Mouse (Mus musculus) embryonic facial prominence, embryonic 10.5 days (tissue): ENCODE data around the gene Col1a1. TPM values are rescaled to one million over a fixed set of nuclear protein-coding genes. Genes with fewer than 3 reads are reported as not detected.

Experiments
- DNase-seq: peaks from one replicate; pipeline ENCODE4 v3.0.0-alpha.2; 2017; ENCODE audit warnings: low spot score
- H3K27ac ChIP-seq: fragments of 300-500 bp; sonication (generic); replicated peaks from 2 replicates; pipeline ENCODE4 v1.5.1; 2016; ENCODE audit warnings: mild to moderate bottlenecking
- H3K27me3 ChIP-seq: fragments of 300-500 bp; sonication (generic); replicated peaks from 2 replicates; pipeline ENCODE4 v1.6.1; 2016; ENCODE audit warnings: low read depth, mild to moderate bottlenecking; ENCODE audit not compliant: poor library complexity, severe bottlenecking
- H3K36me3 ChIP-seq: fragments of 300-500 bp; sonication (generic); replicated peaks from 2 replicates; pipeline ENCODE4 v1.6.1; 2016; ENCODE audit warnings: mild to moderate bottlenecking, moderate library complexity
- H3K4me1 ChIP-seq: fragments of 300-500 bp; sonication (generic); 2 replicates; pipeline ENCODE4 v1.6.1; 2016
- H3K4me3 ChIP-seq: fragments of 300-500 bp; sonication (generic); 2 replicates; pipeline ENCODE4 v1.5.1; 2016; ENCODE audit warnings: mild to moderate bottlenecking, moderate library complexity
- H3K9me3 ChIP-seq: fragments of 300-500 bp; sonication (generic); 2 replicates; pipeline ENCODE4 v1.6.1; 2016; ENCODE audit warnings: mild to moderate bottlenecking
- WGBS: fragments of 180-500 bp; shearing (Covaris S2); methylation state at CpG from one replicate; pipeline ENCODE4 v1.1.7; 2016; 5-methylcytosine and 5-hydroxymethylcytosine counted together
- polyA plus RNA-seq: library from polyadenylated mRNA; unstranded; fragments of >200 nt; fragmentation: Nextera tagmentation; extraction: Ambion mirVana; gene quantifications from 2 replicates; pipeline ENCODE4 v1.2.1, GENCODE M21; 2016

Gene Col1a1
- polyA plus RNA-seq, 1 experiment from 2014 or later = 88.8 TPM

DNA sequence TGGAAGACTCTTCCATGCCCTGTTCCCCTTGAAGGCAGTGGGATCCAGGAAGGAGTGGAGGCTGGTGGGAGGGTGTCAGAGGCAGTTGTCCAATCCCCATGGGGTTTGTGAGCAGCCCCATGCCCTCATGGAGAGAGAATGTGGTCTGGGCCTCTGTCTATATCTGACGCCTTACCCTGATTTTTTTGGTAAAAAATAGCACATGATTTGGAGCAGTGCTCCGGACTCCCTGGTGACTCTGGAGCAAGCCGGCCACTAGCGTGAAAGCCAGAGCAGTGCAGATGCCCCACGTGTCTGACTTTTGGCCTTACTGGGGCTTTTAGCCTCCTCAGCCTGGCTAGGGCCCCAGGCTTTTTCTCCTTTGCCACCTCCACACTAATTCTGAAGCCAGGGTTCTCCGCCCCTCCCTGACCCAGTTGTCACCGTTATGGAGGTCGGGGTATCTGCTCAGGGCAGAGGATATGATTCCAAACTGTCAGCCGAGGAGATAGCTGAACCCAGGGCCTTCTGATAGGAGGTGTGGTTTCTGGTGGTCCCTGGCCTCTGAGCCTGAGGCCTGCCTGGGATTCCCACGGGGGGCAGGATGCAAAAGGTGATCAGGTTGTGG, 58.3 kb downstream of the Col1a1 start:
- peaks cover 77% of the 10 kb centered on the region for H3K4me1 ChIP-seq
- 60% methylated on average over 10 of the region's 10 CpGs for WGBS
- H3K4me3 ChIP-seq = peak overlapping the region; percentile 87
- peak overlapping the region; percentile 57 for H3K27ac ChIP-seq
- DNase-seq = no peak
- H3K9me3 ChIP-seq = no peaks in the 10 kb centered on the region
- H3K36me3 ChIP-seq = peaks cover 55% of the 10 kb centered on the region
- no peaks in the 10 kb centered on the region for H3K27me3 ChIP-seq

DNA sequence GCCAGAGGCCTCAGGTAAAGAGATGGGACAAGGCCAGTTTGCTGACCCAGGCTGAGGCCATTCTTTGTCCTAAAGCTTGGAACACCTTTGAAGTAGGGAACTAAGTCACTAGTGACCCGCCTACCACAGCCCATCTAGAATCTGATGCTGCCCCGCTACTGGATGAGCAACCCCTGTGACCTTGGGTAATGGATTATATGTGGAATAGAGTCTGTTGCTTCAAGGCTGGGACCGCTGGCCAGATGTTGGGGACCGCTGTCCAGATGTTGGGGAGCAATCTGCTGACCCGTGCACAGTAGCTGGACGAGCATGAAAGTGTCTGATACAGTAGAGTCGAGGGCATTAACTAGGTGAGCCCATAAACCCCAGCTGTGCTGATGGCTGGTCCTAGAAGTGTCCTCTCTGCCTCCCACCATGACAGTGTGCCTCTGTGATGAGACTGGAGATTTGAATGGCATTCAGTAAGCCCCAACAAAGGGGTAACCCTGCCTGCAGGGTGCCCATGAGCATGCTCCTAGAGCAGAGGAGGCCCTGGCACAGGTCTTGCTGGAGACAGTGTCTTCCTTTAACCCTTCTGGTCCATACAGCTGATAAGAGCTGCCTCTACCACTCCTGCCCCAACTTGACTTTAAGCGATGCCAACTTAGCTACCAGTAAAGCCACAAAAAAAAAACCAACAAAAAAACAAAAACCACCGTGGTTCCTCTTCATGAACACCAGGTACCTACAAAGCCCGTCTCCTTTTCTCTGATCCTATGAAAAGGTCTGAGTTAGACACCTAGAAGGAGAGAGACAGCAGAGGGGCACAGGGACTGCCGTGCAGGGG, 59.1 kb downstream of the Col1a1 start:
- H3K9me3 ChIP-seq = no peaks in the 10 kb centered on the region
- H3K4me3 ChIP-seq = peak overlapping the region; percentile 87
- DNase-seq = no peak
- H3K36me3 ChIP-seq = peaks cover 64% of the 10 kb centered on the region
- peak overlapping the region; percentile 16; the same call in 1 of the 2 replicates for H3K27ac ChIP-seq
- H3K4me1 ChIP-seq = peaks cover 76% of the 10 kb centered on the region
- H3K27me3 ChIP-seq = no peaks in the 10 kb centered on the region
- 88% methylated on average over 11 of the region's 11 CpGs for WGBS

DNA sequence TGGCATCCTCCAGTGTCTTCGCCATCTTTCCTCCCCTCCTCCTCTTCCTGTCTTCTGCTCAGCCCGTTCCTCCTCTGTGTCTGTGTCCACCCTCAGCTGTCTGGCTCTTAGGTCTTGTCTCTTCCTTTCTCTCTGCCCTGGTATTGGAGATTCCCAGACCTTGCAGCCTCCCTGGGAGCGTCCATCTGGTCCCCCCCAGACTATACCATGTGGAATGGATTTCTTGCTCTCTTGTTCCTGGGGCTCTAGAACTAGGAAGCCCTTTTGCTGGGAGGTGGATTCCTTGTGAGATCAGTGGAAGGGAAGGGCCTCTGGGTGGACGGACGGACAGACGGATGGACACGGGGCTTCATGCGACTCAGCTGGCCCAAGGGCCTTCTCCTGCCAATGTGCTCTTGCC, 60.1 kb downstream of the Col1a1 start:
- Histone ChIP-seq H3K27me3 (no peaks in the 10 kb centered on the region), H3K27ac (peak overlapping the region; percentile 16; the same call in 1 of the 2 replicates), H3K9me3 (no peaks in the 10 kb centered on the region), H3K36me3 (peaks cover 73% of the 10 kb centered on the region), H3K4me1 (peaks cover 79% of the 10 kb centered on the region), H3K4me3 (peak overlapping the region; percentile 12; the same call in 1 of the 2 replicates)
- 86% methylated on average over 8 of the region's 8 CpGs for WGBS
- DNase-seq = no peak

DNA sequence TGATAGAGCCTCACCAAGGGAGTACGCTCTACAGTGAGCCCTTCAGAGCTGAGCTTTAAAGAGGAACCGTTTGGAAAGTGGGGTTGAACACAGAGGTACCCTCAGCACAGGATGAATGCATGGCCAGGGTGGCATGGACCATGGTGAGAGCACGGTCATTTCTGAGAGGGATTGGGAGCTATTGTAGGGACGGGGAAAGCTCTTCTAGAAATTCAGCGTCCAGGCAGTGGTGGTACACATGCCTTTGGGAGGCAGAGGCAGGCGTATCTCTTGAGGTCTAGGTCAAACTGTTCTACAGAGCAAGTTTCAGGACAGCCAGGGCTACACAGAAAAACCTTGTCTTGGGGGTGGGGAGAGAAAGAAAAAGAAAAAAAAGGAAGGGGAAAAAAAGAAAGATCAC, 61.0 kb downstream of the Col1a1 start:
- WGBS = 92% methylated on average over 6 of the region's 6 CpGs
- H3K27ac ChIP-seq = no peak overlapping the region; the same call in 1 of the 2 replicates
- no peak overlapping the region for H3K4me3 ChIP-seq
- H3K9me3 ChIP-seq = no peaks in the 10 kb centered on the region
- peaks cover 78% of the 10 kb centered on the region for H3K4me1 ChIP-seq
- H3K36me3 ChIP-seq = peaks cover 82% of the 10 kb centered on the region
- H3K27me3 ChIP-seq = no peaks in the 10 kb centered on the region
- no peak for DNase-seq

DNA sequence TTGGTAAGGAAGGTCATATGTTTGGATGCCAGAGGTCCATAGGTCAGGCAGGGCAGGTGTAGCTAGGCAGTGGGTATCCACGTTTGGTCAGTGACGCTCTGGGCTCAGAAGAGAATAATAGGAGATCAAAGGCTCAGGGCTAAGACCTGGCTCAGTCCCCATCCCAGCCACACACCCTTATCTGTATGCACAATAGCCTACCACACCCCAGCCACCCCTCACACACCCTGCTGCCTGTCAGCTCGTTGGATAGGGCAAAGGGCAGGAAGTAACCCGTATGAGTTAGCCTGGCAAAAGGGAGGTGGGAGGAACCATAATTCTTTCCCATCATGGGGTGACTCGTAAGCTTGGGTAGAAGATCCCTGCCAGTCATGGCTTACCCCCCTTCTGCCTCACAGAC, 61.6 kb downstream of the Col1a1 start:
- Histone ChIP-seq H3K36me3 (peaks cover 88% of the 10 kb centered on the region), H3K4me3 (peak overlapping the region; percentile 14; the same call in 1 of the 2 replicates), H3K4me1 (peaks cover 72% of the 10 kb centered on the region), H3K27ac (no peak overlapping the region), H3K27me3 (no peaks in the 10 kb centered on the region), H3K9me3 (no peaks in the 10 kb centered on the region)
- 85% methylated on average over 5 of the region's 5 CpGs for WGBS
- no peak for DNase-seq

DNA sequence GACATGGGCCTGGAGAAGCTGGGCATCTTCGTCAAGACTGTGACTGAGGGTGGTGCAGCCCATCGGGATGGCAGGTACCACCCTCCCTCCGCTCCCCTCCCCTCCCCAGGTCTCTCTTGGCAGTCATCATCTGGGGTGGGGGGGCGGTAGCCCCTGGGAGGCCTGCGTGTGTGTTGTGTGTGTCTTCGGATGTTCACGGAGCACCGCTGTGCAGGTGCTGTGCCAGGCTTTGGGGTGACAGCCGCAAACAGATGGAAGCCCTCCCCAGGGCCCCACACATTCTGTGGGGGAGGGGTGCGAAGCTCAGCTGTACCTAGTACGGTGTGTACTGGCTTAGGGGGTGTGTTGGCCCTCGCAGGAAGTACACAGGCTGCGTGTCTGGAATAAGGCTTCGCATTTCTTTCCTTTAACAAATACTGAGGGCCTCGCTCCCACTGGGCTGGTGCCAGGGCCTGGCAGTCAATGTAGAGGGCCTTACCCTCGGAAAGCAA, 62.1 kb downstream of the Col1a1 start:
- Histone ChIP-seq H3K36me3 (peaks cover 93% of the 10 kb centered on the region), H3K27ac (peak overlapping the region; percentile 55), H3K4me1 (peaks cover 67% of the 10 kb centered on the region), H3K9me3 (no peaks in the 10 kb centered on the region), H3K4me3 (peak overlapping the region; percentile 14; the same call in 1 of the 2 replicates), H3K27me3 (no peaks in the 10 kb centered on the region)
- no peak for DNase-seq
- 91% methylated on average over 16 of the region's 16 CpGs for WGBS

DNA sequence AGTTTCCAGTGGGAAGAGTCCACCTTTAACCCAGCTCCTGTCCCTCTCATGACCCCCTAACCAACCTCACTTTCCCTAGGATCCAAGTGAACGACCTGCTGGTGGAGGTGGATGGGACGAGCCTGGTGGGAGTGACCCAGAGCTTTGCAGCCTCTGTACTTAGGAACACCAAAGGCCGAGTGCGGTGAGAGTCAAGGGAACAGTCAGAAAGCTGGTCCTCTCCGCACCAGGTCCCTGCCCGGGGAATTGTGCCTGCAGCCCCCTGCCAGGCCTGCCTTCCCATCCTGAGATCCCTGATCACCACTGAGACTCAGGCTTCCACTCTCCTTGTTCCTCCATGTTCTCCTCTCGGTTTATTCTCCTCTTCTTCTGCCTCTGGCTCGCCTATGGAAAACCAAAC, 64.1 kb downstream of the Col1a1 start:
- Histone ChIP-seq H3K36me3 (peaks cover 99% of the 10 kb centered on the region), H3K27me3 (no peaks in the 10 kb centered on the region), H3K4me1 (peaks cover 59% of the 10 kb centered on the region), H3K4me3 (peak overlapping the region; percentile 29; the same call in 1 of the 2 replicates), H3K9me3 (no peaks in the 10 kb centered on the region), H3K27ac (peak overlapping the region; percentile 72)
- 73% methylated on average over 8 of the region's 8 CpGs for WGBS
- DNase-seq = no peak

DNA sequence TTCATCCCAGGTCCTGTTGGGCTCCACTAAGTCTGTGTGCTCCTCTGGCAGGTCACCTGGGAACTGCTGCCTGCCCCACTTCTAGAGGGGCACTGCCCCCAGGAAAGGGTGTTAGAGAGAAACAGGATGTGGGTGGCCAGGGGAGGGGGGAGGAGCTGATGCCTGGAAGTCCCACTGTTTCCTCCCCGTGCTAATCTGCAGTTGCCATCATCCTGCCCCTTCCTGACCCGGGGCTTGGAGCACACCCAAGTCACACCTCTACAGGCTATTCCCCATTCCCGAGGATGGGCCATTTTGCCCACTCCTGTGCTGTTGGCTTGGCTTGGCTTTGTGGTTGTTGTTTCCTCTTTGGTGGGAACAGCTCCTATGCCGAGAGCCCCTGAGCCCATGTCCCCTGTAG, 64.5 kb downstream of the Col1a1 start:
- WGBS = 46% methylated on average over 4 of the region's 4 CpGs

DNA sequence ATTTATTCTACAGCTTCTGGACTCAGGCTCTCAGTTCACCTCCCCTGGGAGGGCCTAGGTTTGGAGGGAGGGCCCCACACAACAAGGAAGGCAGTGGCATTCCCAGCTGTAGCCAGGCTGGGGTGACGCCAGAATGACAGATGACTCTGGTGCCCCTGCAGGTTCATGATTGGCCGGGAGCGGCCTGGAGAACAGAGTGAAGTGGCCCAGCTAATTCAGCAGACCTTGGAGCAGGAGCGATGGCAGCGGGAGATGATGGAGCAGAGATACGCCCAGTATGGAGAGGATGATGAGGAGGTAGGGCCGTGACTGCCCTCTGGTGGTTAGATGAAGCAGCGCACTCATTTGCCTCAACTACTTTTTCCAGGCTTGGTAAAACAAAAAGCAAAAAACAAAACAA, 65.0 kb downstream of the Col1a1 start:
- 2% methylated on average over 8 of the region's 8 CpGs for WGBS
- Histone ChIP-seq H3K4me1 (peaks cover 58% of the 10 kb centered on the region), H3K9me3 (no peaks in the 10 kb centered on the region), H3K4me3 (peak overlapping the region; percentile 29; the same call in 1 of the 2 replicates), H3K27me3 (no peaks in the 10 kb centered on the region), H3K36me3 (peaks cover 100% of the 10 kb centered on the region), H3K27ac (peak overlapping the region; percentile 72)
- peak; percentile 78 for DNase-seq

More for the DNA sequence above, 64.5 kb downstream of the Col1a1 start:
- H3K27me3 ChIP-seq = no peaks in the 10 kb centered on the region
- no peak for DNase-seq
- no peaks in the 10 kb centered on the region for H3K9me3 ChIP-seq
- peak overlapping the region; percentile 72 for H3K27ac ChIP-seq
- peak overlapping the region; percentile 29; the same call in 1 of the 2 replicates for H3K4me3 ChIP-seq
- H3K36me3 ChIP-seq = peaks cover 100% of the 10 kb centered on the region
- peaks cover 58% of the 10 kb centered on the region for H3K4me1 ChIP-seq

DNA sequence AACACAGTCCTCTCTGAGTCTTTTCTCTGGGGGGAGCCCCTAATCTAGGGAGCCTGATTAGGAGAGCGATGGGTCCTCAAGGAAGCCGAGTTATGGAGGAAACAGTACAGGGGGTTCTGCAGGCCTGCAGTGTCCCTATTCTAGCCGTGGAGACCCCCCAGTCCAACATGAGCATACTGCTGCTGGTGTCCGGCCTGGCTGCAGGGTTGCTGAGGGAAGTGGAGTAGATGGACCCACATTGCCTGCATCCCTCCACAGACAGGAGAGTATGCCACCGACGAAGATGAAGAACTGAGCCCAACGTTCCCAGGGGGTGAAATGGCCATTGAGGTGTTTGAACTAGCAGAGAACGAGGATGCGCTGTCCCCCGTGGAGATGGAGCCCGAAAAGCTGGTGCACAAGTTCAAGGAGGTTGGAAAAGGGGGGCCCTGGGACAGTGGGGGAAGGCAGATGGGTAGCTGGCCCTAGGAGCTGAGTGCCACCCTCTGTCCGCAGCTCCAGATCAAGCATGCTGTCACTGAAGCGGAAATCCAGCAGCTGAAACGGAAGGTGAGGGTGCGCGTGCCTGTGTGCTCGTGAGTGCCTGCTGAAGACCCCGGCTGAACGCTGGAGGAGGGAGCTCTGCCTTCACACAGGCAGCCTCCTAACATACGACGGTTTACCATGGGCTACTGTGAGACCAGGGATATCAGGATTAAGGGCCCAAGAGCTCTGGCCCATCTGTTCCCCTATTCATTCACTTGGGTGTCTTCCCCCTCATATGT, 65.7 kb downstream of the Col1a1 start:
- Histone ChIP-seq H3K36me3 (peaks cover 93% of the 10 kb centered on the region), H3K4me3 (no peak overlapping the region), H3K27ac (no peak overlapping the region), H3K4me1 (peaks cover 58% of the 10 kb centered on the region), H3K27me3 (no peaks in the 10 kb centered on the region), H3K9me3 (no peaks in the 10 kb centered on the region)
- 88% methylated on average over 21 of the region's 21 CpGs for WGBS
- DNase-seq = no peak
